Mouse (Mus musculus) 3134 (cell line): ENCODE results near the gene Senp3.
A peak's percentile ranks its signal among the peaks of the same experiment; 100 is the strongest.
"Not testable (repeated sequence)": the region's sequence is repeated elsewhere in the genome, so short reads cannot be mapped to it uniquely, and the experiment has no call there.

Experiments used
- DNase-seq: peaks from one replicate; pipeline ENCODE4 v3.0.0-alpha.2; 2011; ENCODE audit warnings: low spot score; ENCODE audit not compliant: insufficient read length; ENCODE audit errors: extremely low read depth

Gene Senp3

DNA sequence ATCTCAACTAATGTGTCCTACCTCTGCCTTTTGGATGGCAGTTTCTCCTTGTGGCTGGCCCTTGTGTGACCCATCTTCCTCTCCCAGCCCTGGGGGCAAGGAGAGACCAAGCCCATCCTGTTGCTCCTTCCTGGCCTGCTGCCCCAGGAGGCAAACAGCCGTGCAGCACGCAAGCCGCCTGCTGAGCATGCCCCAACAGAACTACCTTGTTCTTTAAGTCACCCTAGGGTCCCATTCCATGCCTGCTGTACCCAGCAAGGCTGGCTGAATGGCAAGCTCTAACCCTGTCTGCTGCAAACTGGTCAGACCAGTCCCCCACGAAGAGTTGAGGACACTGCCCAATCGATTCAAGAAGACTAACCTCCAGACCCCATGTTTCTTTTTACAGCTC lies 25.8 kb downstream of the Senp3 start:
- DNase-seq = no peak

DNA sequence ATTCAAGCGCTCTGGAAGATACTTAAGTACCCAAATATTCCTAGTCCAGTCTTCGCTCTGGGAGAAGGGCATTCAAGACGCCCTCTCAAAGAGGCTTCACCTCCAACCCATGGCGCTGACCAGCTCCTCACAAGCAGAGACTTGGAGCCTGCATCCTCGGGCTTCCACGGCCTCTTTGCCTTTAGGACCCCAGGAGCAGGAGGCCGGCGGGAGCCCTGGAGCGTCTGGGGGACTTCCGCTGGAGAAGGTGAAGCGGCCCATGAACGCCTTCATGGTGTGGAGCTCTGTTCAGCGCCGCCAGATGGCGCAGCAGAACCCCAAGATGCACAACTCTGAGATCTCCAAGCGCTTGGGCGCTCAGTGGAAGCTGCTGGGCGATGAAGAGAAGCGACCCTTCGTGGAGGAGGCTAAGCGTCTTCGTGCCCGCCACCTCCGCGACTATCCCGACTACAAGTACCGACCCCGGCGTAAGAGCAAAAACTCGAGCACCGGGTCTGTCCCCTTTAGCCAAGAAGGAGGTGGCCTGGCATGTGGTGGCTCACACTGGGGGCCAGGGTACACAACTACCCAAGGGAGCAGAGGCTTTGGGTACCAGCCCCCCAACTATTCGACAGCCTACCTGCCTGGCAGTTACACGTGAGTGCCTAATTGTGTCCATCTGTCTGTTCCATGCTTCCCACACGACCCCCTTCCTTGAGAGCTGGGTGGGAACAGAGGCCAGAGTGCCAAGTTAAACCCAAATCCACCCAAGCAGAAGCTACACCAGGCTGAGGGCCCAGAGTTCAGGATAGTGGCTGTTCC lies 26.4 kb downstream of the Senp3 start, which contains the start of gene Sox15:
Gene Sox15 (plus strand): TSS at position 51 of the 801 bp plus-strand sequence.
- DNase-seq = no peak

DNA sequence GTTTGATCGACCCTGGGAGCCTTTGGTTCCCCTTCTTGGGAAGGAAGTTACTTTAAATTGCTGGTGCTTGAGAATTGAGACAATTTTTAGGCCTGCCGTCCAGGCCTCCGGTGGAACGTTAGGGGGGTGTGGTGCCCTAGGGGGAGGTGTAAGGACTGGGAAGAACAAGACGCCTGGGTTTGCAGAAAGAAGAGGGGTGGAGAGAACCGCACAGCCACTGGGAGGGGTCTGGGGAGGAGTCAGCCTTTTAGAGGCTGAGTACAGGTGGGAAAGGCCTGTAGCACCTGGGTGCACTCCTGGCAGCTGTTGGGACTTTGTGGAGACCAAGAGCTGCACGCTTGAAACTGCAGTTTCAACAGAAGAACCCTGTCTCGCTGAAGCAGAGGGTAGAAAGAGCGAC lies 27.1 kb downstream of the Senp3 start:
- no peak for DNase-seq

DNA sequence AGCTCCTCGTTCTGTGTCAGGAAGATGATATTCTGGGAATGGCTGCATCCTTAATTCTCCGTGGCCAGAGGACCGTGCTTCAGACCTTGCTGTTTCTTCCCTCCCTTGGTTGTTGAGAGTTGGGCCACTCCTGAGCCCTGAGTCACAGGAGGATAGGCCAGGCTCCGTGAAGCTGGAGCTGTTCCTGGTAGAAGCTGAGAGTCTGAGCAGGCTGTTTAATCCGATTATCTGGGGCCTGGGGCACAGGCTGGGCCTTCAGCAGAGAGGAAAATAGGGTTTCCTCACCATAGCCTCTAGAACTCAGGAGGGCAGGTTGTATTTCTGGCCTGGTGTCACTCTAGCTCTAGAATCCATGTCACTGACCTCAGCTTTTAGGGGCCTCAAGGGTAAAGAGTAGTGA lies 28.5 kb downstream of the Senp3 start:
- DNase-seq = no peak

DNA sequence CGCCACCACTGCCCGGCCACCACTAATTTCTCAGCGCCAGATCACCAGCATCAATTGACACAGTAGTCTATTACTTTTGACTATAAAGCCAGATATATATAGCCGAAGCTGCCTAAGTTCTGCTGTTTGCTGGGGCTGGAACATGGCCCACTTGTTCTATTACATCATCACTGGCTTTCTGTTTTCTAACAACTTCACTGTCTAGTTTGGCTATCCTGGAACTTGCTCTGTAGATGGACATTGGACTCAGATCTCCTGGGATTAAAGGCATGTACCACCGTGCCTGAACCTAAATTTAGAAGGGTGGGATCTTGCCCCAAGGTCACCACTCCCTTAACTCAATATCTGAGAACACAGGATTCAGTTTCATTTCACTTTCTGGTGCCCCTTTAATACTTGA lies 36.0 kb downstream of the Senp3 start:
- no peak for DNase-seq

DNA sequence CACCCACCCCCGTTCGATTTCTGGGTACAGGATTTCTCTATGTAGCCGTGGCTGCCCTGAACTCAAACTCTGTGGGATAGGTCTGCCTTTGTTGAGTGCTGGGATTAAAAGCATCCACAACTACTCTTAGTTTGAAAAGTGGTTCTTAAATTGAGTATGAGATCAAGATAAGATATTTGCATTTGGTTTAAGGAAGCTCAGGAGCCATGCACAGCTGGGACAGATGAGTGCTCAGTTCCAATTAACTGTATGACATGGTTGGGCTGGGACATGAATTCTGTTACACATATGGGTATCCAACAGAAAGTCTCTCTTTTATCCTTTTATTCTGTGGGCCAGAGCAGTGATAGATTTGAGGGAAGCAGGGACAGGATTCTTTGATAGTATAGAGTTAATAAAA lies 46.4 kb downstream of the Senp3 start:
- DNase-seq = no peak

DNA sequence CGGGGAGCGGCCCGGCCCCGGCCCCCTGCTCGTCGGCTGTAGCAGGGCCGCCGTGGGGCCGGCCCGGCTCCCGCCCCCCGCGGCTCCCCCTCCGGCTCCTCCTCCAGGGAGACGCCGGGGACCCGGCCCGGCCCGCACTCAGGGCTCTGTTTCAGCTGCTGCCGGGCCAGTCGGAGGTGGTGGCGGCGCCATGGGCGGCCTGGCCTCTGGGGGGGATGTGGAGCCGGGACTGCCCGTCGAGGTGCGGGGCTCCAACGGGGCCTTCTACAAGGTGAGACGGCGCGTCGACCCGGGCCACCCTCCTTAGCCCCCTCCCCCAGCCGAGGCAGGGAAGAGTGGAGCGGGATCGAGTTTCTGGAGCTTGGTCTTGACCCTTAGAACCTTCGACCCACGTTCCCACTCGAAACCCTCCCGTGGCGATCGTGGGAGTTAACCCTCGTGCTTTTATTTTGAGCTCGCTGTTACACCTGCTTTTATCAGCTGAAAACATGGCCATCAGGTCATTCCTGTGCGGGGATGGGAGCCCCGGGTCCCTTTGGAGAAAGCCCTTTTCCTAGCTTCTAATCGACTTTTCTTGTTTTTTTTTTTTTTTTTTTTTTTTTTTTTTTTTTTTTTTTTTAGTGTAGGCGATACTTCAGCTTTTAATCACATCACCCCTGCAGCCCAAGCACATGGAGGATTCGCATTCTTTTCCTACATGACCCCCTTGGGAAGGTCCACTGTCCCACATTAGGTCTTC lies 48.6 kb downstream of the Senp3 start:
- DNase-seq = peak; percentile 68

DNA sequence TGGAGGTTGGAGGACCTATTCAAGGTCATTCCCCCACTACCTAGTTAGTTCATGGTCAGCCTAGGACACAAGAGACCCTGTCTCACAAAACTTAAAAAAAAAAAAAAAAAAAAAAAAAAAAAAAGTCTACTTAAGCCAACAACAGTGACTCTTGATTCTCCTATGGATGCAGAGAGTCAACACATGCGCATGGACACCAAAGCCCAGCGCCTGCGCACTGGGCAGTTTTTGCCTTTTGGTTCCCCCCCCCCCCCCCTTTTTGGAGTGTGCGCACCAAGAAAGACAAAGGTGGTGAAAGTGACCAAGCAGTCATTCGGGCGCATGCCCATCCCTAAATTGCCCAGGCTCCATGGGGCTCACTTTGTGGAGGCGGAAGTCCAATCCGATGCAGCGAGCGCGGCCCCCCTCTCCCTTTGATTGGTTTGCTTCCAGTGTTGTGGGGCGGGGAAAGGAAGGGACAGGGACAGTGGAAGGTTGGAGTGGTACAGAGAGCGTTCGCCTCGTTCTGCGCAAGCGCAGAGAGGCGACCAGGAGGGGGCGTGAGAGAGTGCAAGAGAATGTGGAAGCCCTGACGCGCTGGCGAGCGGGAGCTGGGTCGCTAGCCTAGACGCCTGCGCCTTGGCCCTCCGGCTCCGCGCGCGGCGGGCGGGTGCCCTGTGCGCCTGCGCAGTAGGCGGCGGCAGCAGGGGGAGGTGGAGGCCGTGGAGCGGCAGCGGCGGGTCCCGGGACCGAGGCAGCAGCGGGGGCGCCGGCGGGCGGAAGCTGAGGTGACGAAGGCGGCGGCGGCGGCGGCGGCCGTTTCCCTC lies 49.4 kb downstream of the Senp3 start, which contains the start of gene Fxr2:
Gene Fxr2 (plus strand): TSS at position 707 of the 806 bp plus-strand sequence.
- DNase-seq = peak; percentile 99

DNA sequence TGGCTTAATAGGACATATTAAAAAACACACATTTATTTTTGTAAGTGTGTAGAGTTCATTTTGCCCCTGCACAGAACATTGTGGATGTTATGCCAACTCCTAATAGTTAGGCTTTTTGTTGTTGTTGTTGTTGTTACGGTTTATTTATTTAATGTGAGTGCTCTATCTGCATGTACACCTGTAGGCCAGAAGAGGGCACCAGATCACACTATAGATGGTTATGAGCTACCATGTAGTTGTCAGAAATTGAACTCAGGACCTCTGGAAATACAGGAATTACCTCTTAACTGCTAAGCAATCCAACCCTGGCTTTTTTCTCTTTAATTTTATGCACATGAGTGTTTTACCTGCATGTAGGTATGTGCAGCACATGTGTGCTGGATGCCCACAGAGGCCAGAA lies 52.1 kb downstream of the Senp3 start:
- no peak for DNase-seq

DNA sequence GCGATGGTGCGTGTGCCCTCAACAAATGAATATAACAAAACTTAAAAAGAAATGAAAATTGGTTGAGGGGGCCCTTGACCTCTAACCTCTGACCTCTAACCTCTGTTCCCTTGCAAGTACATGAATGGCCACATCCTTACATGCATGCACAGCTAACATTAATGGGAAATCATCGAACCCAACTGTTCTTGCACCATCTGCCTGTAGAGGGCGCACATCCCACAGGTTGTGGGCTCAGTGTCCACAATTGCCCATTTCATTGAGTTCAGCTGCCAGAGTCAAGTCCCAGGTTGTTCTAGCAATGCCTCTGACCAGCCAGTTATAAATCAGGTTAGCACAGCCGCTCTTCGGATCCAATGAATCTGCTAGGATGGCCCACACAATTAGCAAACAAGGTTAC lies 53.6 kb downstream of the Senp3 start:
- DNase-seq = peak; percentile 74

DNA sequence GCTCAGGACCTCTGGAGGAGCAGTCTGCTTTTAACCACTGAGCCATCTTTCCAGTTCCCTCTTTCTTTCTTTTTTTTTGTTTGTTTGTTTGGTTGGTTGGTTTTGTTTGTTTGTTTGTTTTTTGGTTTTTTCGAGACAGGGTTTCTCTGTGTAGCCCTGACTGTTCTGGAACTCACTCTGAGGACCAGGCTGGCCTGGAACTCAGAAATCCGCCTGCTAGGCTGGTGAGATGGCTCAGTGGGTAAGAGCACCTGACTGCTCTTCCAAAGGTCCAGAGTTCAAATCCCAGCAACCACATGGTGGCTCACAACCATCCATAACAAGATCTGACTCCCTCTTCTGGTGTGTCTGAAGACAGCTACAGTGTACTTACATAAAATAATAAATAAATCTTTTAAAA lies 57.5 kb downstream of the Senp3 start:
- DNase-seq = not testable (repeated sequence)
